Mouse (Mus musculus) cerebellum, adult 8-10 months (tissue): Measurements from ENCODE around the gene Irf2.
"Not testable (repeated sequence)": the region's sequence is repeated elsewhere in the genome, so short reads cannot be mapped to it uniquely, and the experiment has no call there.

Source experiments
- DNase-seq: peaks from one replicate; pipeline ENCODE4 v3.0.0; 2022

The Irf2 gene

DNA sequence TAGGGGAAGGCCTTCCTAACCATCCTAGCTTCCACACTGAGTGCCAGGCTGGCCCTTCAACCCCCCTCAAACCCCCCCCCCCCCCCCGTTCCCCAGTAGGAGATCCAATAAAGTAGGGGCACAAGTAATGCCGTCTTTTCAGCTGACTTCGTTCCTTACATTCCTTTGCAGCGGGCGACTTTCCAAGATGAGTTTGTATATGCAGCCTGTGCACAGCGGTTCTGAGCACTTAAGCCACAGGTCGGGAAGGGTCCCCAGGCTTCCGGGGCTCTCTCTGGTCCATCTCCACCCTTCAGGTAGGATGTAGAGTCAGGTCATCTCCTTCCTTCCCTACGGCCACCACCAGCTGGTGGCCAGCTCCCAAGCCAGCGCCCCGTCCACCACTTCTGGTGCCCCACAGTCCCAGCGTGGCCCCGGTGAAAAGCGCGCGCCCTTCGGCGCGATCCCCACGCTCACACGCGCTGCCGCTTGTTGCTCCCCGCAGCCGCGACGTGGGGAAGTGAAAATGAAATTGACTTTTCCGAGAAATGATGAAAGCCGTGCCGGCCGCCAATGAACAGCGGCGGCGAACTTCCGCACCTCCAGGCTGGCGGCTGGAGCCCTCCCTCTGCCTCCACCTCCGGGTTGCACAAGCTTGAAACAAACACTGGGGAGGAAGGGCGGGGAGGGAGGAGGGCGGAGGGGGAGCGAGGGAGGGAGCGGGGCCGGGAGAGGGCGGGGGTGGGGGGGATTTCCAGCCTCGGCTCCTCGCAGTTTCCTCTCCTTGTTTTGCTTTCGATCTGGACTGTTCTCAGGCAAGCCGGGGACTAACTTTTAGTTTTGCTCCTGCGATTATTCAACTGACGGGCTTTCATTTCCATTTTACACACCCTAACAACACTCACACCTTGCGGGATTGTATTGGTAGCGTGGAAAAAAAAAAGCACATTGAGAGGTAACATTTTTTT is at the start of gene Irf2:
Gene Irf2, plus strand, starts transcription at position 730 of the 947 bp plus-strand sequence.
- DNase-seq = peak; percentile 66

DNA sequence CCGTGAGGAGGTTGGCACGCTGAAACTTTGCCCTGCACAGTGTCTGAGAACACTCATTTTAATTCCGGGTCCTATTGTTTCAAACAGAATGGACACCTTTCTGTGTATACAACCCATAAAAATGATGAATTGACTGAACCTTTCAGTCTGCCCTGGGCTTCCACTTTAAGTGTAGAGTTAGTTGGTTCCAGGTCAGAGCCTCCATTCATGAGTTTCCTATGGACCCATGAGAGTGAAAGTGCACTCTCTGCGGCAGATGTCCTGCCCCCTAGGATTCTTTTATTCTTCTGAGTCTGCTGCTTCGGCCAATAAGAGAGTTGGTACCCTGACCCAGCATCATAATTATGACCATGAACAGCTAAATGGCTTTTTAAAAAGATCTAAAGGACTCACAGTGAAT is 49.4 kb upstream of the Irf2 start:
- DNase-seq = no peak

DNA sequence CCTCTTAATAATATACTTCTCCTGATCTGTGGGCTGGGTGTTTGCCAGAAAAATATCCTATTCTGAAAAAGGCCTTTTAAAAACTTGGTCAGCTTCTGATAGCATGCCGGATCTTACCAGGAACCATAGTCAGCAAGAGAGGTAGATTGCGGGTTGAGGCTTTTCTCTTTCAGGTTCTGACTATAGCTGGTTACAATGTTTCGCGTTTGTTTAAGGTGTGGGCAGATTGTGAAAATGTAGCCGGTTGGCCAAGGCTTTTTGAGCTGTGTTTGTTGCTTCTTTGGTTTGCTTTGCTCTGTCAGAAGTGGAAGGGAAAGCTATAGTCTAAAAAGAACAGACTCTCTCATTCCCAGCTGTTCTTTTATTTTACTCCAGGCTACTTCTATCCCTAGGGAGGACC is 49.0 kb upstream of the Irf2 start:
- DNase-seq = no peak

DNA sequence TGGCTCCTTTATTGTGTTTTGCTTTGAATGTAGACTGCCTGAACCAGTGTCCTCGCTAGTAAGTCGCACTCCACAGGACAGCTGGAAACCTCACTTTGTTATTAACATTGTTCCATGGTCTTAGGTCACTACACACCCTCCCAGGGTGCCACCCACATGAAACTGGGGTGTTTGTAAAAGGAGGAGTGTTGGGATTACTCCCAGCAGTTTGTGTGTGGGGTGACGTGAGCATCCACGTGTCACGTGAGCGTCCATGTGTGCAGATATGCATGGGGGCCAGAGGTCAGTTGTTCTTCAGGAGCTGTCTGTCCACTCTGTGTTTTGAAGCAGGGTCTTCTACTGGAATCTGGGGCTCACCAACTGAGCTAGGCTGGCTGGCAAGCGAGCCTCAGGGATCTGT is 48.2 kb upstream of the Irf2 start:
- no peak for DNase-seq

DNA sequence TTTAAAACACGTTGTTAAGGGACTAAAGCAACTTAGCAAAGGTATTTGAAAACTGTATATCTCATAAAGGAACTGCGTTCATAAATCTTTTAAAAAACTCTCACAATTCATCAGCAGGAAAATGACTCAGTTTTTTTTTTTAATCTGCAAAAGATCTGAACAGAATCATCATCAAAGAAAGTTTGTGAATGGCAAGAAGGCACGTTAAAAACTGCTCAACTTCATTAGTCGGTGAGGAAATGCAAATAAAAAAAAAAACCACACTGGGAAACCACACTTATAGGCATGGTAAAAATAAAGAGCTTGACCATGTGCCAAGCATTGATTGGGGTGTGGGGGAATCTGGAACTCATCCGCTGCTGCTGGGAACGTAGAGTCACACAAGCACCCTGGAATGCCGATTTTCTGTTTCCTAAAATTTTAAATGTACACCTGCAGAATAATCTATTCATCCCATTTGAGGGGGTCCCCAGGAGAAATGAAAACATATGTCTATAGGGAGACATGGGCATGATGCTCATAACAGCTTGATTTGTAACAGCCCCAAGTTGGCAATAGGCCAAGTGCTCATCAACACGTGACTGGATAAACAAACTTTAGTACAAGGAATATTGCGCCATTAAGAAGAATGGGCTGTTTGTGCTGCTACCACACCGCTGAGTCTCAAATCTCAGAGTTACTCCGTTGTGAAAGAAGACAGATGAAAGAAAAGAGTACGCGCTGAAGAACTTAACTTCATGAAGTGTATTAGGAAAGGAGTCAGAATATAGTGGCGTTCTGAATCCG is 43.1 kb upstream of the Irf2 start:
- DNase-seq = no peak

DNA sequence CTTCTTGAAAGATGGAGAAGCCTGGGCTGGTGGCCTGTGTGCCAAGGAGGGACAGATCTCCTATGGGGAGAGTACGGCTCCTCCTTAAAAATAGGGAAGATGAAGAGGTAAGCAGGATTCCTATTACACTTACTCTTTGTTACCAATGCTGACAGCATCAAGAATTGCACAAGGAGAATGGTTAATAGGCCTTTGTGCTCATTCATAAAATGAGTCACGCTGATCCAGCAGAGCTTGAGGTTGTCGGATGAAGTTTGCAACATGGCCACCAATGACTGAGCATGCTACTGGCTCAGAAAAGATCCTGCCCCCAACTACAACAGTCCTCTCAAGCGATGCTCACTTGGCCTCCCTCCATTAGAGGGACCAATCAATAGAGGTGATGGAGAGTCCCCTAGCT is 42.0 kb upstream of the Irf2 start:
- DNase-seq = no peak

DNA sequence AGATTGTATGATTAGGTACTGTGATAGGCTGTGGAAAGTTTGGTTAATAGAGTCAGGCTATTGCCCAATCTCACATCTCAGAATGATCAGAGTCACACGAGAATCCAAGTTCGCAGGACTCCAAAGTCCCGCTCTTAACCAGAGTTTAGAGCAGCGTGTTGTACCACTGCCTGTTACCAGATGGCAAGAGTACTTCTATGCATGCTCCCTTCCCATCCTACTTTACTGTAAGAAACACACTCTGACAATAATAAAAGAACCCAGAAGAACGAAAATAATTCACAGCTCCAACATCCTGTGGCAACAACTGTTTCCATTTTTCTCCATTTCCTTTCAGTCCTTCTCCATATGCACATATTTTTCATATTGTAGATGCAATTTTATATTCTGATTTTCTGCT is 41.4 kb upstream of the Irf2 start:
- no peak for DNase-seq

DNA sequence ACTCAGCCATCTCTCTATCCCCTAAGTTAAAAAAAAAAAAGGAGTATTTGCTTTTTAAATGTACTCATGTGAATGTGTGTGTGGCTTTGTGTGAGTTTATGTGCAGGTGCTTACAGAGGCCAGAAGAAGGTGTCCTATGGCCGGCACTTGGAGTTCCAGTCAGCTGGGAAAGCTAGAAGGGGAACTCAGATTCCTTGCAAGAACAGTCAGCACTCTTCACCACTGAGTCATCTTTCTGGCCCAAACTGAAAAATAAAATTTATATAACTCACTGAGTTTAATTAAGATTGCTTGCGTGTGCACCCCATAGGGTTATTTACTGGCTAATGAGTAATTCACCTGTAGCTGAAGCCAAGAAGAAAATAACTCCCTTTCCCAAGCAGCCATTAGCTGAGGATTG is 34.4 kb upstream of the Irf2 start:
- no peak for DNase-seq

DNA sequence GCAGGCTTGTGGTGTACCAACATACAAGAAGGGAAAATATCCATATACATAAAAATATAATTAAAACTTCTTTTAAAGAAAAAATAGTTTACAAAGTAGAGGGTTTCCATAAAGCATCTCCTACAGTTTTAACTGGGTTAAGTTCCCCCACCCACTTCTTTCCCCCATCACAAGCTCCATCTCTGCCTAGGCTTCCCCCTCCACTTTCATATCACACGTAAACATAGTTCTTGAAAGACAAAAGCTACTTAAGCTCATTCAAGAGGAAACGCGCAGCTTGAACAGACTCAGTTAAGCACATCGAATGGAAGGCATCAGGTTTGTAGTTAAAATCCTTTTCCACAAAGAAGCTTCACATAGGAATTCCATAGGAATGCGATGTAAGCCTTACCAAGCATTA is 32.8 kb upstream of the Irf2 start:
- no peak for DNase-seq

DNA sequence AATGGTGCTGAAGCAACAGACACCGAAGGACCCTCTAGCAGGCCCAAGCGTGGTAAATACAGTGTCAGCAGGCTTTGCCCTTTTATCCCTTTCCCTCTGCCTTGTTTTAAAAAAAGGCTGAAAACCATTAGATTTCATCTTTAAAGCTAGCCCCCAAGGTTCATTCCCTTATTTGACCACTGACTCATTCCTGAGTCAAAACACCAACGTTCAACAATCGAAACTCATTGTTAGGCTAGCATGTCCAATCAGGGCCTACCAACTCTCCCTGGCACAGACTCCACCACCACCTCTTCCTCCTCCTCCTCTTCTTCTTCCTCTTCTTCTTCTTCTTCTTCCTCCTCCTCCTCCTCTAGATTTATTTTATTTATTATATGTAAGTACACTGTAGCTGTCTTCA is 30.2 kb upstream of the Irf2 start:
- no peak for DNase-seq

DNA sequence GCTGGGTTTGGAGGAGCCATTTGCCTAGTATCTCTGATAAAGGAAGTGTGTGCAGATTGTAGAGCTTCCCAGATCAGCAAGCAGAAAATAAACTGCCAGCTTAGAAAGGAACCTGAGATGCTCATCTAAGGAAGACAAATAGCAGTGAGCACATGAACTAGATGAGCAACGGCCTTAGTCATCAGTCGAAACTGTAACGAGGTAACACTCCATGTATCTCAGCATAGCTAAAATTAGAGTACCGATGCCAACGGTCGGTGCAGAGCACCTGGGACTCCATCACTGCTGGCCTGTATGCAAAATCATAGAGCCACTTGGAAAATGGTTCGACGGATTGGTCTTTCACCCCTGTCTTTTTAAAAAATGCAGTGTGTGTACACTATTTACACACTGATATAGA is 29.2 kb upstream of the Irf2 start:
- DNase-seq = no peak

DNA sequence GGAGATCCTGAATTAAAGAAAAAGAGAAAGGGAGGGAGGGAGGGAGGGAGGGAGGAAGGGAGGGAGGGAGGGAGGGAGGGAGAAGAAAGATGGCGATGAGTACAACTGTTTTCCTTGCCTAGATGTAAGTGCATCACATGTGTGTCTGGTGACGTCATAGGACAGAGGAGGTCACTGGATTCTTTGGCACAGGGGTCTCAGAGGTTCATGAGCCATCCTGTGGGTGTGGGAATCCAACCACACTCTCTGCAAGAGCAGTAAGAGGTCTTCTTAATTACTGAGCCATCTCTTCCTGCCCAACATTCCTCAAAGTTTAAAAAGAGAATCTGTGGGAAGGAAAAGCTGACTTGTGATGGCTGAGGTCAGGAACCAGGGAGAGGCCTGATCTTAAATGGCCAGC is 28.0 kb upstream of the Irf2 start:
- DNase-seq = no peak

DNA sequence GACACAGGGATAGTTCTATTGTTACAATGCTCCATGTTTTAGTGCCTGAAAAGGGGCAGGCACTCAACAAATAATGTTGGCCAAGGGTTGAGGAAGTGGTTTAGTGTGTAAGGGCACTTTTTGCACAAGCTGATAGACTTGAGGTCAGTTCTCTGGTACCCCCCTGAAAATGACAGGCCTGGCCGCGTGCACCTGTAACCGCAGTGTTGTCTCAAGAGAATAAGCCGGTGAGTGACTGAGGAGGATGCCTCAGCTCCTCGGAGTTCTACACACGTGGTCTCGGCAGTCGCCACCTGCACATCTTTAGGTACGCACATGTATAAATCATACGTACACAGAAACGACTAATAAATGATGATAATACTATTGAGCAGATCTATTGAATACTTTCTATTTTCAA is 26.4 kb upstream of the Irf2 start:
- no peak for DNase-seq

DNA sequence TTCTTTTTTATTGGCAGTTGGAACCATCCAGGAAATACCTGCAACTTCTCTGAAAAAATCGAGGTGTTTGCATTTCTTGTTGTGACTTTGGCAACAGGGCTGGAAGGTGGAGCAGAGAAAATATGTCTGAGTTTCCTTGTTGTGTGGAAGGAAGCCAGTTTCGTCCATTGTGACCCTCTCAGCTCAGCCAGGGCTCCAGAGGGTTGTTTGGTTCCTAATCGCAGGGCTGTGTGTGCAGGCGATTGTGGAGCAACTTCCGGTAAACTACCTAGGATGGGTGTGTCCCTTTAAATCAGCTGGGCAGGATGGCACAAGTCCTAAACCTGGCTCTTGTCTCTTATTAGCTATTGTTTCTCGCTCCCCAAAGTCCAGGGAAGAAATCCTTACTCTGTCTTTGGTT is 25.7 kb upstream of the Irf2 start:
- DNase-seq = no peak

DNA sequence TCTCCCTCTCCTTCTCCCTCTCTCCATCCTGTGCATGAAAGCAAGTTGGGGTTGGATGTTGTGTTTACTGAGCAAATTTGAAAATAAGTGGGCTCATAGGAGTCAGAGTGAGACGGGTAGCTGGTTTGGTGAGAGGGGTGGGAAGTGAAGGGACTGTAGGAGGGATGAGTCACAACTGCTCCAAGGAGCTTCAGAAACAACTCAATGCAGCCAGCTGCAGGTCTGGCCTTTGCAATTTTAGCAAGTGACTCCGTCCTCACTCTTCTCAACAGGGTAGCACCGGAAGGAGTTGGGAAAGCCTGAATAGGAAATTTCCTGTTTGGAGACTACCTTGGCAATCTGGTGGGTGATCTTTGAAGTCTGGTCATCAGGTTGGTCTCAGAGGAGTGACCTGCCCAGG is 25.1 kb upstream of the Irf2 start:
- DNase-seq = no peak

DNA sequence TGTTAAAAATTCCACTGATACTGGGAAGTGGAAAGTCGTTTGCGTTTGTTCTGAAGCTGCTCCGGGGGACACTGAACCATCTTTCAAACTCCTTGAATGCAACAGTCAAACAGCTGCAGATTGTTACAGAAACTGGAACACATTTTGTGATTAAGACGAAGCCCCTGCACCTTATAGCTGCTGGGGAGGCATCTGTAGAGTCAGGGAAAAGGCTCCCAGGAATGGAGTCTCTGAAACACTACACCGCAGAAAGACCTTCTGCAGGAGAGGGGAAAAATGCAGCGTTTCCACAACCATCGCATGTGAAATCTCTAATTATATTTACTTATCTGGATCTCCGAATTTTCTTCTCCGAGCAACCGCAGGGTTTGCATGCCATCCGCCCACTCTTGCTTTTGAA is 23.1 kb upstream of the Irf2 start:
- no peak for DNase-seq

DNA sequence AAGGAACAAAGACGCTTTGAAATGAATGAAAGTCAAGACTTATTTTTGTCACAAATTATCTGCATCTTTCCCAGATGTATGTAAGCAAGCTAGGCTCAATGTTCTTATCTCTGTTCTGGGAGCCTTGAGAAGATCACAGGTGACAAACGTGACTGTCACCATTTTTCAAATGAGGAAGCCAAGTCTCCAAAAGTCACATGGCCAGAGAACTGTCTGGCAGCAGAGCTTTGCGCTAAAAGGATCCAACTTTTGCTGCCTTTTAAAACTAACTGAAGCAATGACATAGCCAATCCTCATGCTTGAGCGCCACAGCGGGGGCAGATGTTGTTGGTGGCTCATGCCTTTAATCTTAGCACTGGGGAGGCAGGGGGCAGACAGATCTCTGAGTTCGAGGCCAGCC is 22.4 kb upstream of the Irf2 start:
- DNase-seq = no peak

DNA sequence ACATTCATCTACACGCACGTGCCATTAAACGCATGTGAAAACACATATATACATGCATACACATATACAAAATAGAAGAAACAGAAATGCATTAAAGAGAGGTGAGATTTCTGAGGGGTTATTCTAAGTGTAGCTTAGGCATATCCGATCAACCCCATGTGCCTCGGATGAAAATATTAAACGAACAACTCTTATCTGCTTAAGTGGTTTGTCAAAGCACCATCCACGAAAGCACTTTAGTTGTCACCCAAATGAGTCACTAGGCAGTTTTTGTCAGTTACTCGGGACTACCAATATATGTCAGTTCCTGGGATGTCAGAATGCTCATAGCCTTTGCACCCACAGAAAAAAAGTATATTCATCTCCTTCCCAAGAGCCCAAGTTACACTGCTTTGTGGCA is 21.2 kb upstream of the Irf2 start:
- DNase-seq = no peak

DNA sequence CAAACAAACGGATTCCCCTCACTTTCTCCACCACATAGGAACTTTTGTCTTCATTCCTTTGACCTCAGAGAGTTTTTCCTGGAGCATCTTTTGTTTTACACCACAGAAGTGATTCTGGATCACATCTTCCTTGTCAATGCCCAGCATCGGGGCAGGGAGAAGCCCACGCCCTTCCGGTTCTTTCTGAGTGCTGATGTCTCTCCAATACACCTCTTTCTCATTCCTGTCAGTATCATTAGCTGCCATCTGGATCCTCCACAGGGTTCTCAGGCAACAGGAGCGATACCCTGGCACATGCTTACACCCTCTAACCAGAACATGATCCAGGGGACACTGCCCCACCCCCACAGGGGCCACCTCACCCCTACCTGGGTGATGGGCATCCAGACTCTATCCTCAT is 20.8 kb upstream of the Irf2 start:
- DNase-seq = no peak

DNA sequence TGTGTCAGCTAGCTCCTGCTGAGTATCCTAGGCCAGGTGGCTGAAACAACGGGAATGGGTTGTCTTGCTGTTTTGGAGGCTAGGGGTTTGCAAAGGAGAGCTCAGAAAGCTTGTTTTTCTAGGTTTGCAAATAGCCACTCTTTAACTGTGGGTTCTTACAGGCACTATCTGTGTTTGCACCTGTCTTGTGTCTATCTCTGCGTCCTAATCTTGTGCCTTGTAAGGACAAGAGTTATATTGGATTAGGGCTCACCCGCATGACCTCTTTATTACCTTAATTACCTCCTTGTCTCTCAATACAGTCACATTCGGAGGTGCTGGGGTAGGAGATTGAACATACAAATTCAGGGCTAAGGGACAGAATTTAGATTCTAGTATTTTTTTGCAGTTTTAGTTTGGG is 18.9 kb upstream of the Irf2 start:
- no peak for DNase-seq

DNA sequence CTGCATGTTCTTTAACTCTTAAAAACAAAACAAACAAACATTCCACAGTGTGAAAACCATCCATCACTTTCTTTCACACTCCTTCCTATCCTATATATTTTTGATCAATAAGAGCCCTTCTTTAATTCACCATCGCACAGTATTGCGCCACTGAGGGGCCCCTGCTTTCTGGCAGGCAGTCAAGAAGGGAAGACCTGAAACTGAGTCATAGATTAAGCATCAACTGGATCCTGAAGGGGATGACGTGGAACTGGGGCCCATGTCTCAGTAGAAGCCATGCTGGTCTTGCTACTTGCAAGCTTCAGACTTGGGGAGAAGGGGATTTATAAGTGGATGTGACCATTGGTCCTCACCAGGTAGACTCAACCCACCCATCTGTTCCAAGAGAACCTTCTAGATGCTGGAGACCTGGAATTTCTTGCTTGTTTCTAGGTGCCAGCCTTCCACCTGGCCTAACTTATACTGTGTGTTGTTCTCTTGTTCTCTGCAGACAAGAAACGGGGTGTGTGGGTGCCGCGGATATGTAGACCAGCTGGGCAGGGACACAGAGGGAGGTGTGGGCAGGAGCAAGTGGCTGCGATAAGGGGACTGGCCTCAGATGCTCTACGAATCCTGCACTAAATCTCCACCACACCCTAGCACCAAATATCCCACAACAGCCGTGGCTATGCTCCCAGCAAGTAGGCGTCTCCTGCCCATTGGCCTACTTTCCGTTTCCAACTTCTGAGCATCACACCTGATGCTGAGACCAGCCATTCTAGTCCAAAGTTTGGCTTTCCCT is 18.3 kb upstream of the Irf2 start:
- DNase-seq = no peak

DNA sequence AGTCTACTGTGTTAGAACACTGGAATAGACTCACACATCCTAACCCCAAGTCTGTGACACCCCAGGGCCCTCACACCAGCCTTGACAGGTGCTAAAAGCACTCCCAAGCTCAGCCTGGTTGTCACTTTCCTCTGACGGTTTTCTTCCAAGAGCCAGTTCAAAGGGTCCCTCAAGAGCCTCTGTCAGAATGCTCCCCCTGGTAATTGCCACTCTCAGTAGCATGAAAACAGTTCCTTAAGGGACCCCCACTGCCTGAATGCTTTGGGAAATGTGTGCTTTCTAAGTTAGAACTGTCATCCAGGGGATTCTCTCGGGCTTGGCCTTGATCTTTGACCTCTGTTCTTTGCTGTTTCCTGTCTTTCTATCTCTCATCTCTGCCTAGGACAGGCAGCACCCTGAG is 17.0 kb upstream of the Irf2 start:
- DNase-seq = no peak

DNA sequence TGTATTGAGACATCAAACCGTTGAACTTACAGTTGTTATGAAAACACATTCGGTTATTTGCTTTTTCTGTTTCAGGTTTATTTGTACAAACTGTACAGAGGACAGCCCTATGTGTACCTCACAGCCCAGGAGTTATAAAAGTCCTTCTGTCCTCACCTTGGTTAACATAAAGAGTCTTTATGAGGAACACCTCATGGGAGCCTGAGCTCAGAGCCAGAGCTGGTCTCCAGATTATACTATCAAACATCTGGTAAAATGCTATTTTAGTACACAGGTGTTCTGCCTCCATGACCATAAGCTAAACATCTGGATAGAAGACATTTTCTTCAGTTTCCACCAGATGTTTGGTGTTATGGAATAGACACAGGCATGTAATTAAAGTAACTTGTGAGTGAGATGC is 13.1 kb upstream of the Irf2 start:
- no peak for DNase-seq

DNA sequence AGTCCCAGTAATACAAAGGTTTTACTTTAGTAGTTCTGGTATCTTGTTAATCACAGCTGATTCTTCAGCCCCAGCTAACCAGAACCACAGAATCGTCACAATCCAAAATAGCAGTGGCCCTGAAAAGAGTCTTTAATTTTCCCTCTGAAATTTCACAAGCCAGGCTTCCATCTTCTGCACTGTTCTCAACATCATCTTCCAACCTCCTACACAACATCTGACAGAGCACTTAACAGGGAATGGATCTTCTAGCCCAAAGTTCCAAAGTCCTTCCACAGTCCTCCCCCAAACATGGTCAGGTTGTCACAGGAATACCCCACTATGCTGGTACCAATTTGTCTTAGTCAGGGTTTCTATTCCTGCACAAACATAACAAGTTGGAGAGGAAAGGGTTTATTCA is 9.9 kb upstream of the Irf2 start:
- not testable (repeated sequence) for DNase-seq
